Mouse (Mus musculus) liver, embryonic 14.5 days (tissue): ENCODE data around the gene Vwa3b. TPM values are rescaled to one million over a fixed set of nuclear protein-coding genes. Genes with fewer than 3 reads are reported as not detected.

ENCODE experiments used
- ATAC-seq: fragments of 200-750 bp; cut with Nextera tagmentation; 2 replicates; pipeline ENCODE4 v1.8.0; 2017; ENCODE audit warnings: moderate number of reproducible peaks, mild to moderate bottlenecking, moderate library complexity; ENCODE audit not compliant: insufficient read depth
- DNase-seq, 3 experiments: peaks; one replicate each; pipeline ENCODE4 v3.0.0-alpha.2; 2012 to 2013; ENCODE audit warnings: low read depth in 3 of 3, low spot score in 3 of 3
- H3K27ac ChIP-seq: fragments of 300-500 bp; sonication (generic); 2 replicates; pipeline ENCODE4 v1.5.1; 2014; ENCODE audit warnings: moderate library complexity, mild to moderate bottlenecking, control low read depth, inconsistent platforms
- H3K27me3 ChIP-seq: fragments of 300-500 bp; sonication (generic); 2 replicates; pipeline ENCODE4 v1.6.1; 2014; ENCODE audit warnings: mild to moderate bottlenecking, low read length, moderate library complexity; ENCODE audit not compliant: control insufficient read depth, insufficient read depth
- H3K36me3 ChIP-seq: fragments of 300-500 bp; sonication (generic); replicated peaks from 2 replicates; pipeline ENCODE4 v1.6.1; 2014; ENCODE audit warnings: low read depth; ENCODE audit not compliant: control insufficient read depth, insufficient read depth
- H3K4me1 ChIP-seq, 2 experiments: fragments of 200-500 bp in 1 of 2; fragments of 300-500 bp in 1 of 2; sonication (generic) in 1 of 2; replicated peaks; 2 replicates each; pipeline ENCODE4 v1.6.1; 2012 to 2014; ENCODE audit warnings: antibody characterized with exemption in 1 of 2, inconsistent platforms in 1 of 2, low read length in 1 of 2; ENCODE audit not compliant: control insufficient read depth in 2 of 2, insufficient read depth in 2 of 2
- H3K4me2 ChIP-seq: fragments of 300-500 bp; sonication (generic); 2 replicates; pipeline ENCODE4 v1.6.1; 2014; ENCODE audit warnings: low read depth, mild to moderate bottlenecking, control low read depth, moderate library complexity
- H3K4me3 ChIP-seq, 2 experiments: fragments of 200-500 bp in 1 of 2; fragments of 300-500 bp in 1 of 2; sonication (generic) in 1 of 2; 2 replicates each; pipeline ENCODE4 v1.5.1; 2012 to 2014; ENCODE audit warnings: low read depth in 2 of 2, low read length in 2 of 2, mild to moderate bottlenecking in 2 of 2, control low read depth in 1 of 2, inconsistent platforms in 1 of 2, moderate library complexity in 1 of 2; ENCODE audit not compliant: insufficient read depth in 1 of 2
- H3K9ac ChIP-seq: fragments of 300-500 bp; sonication (generic); replicated peaks from 2 replicates; pipeline ENCODE4 v1.6.1; 2014; ENCODE audit warnings: mild to moderate bottlenecking, control low read depth, moderate library complexity
- H3K9me3 ChIP-seq: fragments of 300-500 bp; sonication (generic); 2 replicates; pipeline ENCODE4 v1.6.1; 2016; ENCODE audit warnings: low read length, mixed read lengths; ENCODE audit not compliant: control insufficient read depth
- CTCF ChIP-seq: IDR thresholded peaks from 2 replicates; pipeline ENCODE4 v1.5.1; 2016; ENCODE audit warnings: antibody characterized with exemption, low read depth, control low read depth
- EP300 ChIP-seq: IDR thresholded peaks from 2 replicates; pipeline ENCODE4 v1.6.1; 2016; ENCODE audit warnings: antibody characterized with exemption, low read depth
- WGBS: fragments of 180-500 bp; shearing (Covaris S2); extraction: QIAGEN DNeasy Blood & Tissue Kit; methylation state at CpG from one replicate; pipeline ENCODE4 v1.1.7; 2014; ENCODE audit not compliant: insufficient replicate concordance; 5-methylcytosine and 5-hydroxymethylcytosine counted together
- polyA plus RNA-seq, 2 experiments: library from polyadenylated mRNA; depleted of rRNA in 1 of 2; stranded (reverse) in 1 of 2; unstranded in 1 of 2; fragments of >200 nt; fragmentation: Nextera tagmentation in 1 of 2; extraction: Ambion mirVana in 1 of 2; gene quantifications; 2 replicates each; pipeline versions ENCODE4 v1.2.1 to v1.2.3; 2012 to 2014

Gene Vwa3b
- polyA plus RNA-seq, 2 experiments = not detected

- H3K36me3 ChIP-seq = no peaks in the 10 kb centered on the region
- H3K27me3 ChIP-seq = no peaks in the 10 kb centered on the region
- no peak for DNase-seq
- no peak overlapping the region for H3K27ac ChIP-seq
- 63% methylated on average over 6 of the region's 6 CpGs for WGBS
- H3K4me2 ChIP-seq = no peak overlapping the region
- H3K9me3 ChIP-seq = no peaks in the 10 kb centered on the region
- H3K4me3 ChIP-seq = no peak overlapping the region
- no peak overlapping the region for H3K9ac ChIP-seq
- TF ChIP-seq EP300 (no peak), CTCF (no peak)
- H3K4me1 ChIP-seq = no peaks in the 10 kb centered on the region
- ATAC-seq = no peak
These were observed 74.0 kb downstream of the Vwa3b start for GRCm38 (mm10) chr1:37100361-37100760.

DNA sequence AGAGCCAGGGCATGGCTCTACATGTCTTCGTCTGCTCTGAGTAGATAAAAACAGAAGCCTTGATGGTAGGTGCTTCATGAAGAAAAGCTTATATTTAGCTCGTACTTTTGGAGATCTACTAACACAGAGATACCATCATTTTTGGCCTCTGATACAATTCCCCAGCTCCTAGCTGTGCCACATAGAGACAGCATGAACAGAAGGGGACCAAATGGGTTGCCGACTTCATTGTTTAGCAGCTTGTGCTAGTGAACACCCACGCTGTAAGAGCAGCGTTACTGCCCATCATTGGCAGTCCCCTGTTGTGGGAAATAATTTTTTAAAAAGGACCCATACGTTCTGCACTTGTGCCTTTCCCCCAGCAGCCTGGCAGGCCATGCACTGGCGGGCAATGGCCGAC, 74.6 kb downstream of the Vwa3b start:
- no peaks in the 10 kb centered on the region for H3K36me3 ChIP-seq
- H3K27me3 ChIP-seq = no peaks in the 10 kb centered on the region
- DNase-seq = no peak
- ATAC-seq = no peak
- 62% methylated on average over 8 of the region's 8 CpGs for WGBS
- TF ChIP-seq CTCF (no peak), EP300 (no peak)
- H3K4me1 ChIP-seq = no peaks in the 10 kb centered on the region
- no peak overlapping the region for H3K4me3 ChIP-seq
- no peaks in the 10 kb centered on the region for H3K9me3 ChIP-seq
- no peak overlapping the region for H3K27ac ChIP-seq
- no peak overlapping the region for H3K4me2 ChIP-seq
- no peak overlapping the region for H3K9ac ChIP-seq

DNA sequence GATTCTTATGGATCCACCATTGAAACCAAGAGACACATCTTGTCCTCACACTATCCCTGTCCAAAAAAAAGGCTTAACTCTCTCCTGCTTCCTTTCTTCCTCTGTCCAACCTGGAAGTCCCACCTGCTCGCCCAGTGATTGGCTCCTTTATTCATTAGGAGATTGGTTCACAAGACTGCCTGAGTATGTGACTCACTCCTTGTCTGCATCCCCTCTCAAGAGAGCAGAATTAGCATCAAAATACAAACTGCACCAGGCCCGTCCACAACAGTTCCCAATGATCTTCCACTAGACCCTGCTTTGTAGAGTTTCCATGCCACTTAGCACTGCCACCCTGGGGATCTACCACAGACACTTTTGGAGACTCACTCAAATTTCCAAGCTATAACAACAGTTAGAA, 75.3 kb downstream of the Vwa3b start:
- TF ChIP-seq EP300 (no peak), CTCF (no peak)
- ATAC-seq = no peak
- no peak overlapping the region for H3K4me3 ChIP-seq
- no peaks in the 10 kb centered on the region for H3K27me3 ChIP-seq
- no peak overlapping the region for H3K9ac ChIP-seq
- no peaks in the 10 kb centered on the region for H3K4me1 ChIP-seq
- H3K4me2 ChIP-seq = no peak overlapping the region
- no peak overlapping the region for H3K27ac ChIP-seq
- no peaks in the 10 kb centered on the region for H3K9me3 ChIP-seq
- H3K36me3 ChIP-seq = no peaks in the 10 kb centered on the region
- DNase-seq = no peak
- whole genome bisulfite sequencing = 41% methylated on average over 2 of the region's 2 CpGs

GRCm38 (mm10) chr1:37105194-37105593, 78.8 kb downstream of the Vwa3b start:
- no peak overlapping the region for H3K27ac ChIP-seq
- no peaks in the 10 kb centered on the region for H3K9me3 ChIP-seq
- no peaks in the 10 kb centered on the region for H3K27me3 ChIP-seq
- H3K4me2 ChIP-seq = no peak overlapping the region
- no peak for DNase-seq
- no peaks in the 10 kb centered on the region for H3K4me1 ChIP-seq
- 74% methylated on average over 3 of the region's 3 CpGs for WGBS
- TF ChIP-seq EP300 = no peak
- no peak for TF ChIP-seq CTCF
- no peak for ATAC-seq
- no peak overlapping the region for H3K9ac ChIP-seq
- no peak overlapping the region for H3K4me3 ChIP-seq
- no peaks in the 10 kb centered on the region for H3K36me3 ChIP-seq

DNA sequence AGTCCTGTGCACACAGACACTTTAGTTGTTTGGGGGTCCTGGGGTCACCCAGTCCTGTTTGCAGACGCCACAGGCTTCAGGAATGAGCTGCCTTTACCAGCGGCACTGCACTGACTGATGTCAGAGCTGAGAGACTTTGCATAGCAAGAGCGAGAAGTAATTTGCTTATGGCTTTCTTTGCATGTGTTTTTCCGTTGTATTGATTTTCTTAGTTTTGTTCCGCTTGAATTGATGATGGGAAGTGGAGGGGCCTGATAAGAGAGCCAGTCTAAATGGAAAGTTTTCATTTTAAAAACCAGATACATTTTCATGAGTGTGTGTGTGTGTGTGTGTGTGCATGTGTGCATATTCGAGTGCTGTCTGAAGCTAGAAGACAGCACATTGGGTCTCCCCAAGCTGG, 87.4 kb downstream of the Vwa3b start:
- H3K4me1 ChIP-seq = no peaks in the 10 kb centered on the region
- H3K9me3 ChIP-seq = no peaks in the 10 kb centered on the region
- no peaks in the 10 kb centered on the region for H3K27me3 ChIP-seq
- H3K27ac ChIP-seq = no peak overlapping the region
- H3K4me2 ChIP-seq = no peak overlapping the region
- no peak for ATAC-seq
- no peak for DNase-seq
- WGBS = 56% methylated on average over 6 of the region's 6 CpGs
- no peak overlapping the region for H3K4me3 ChIP-seq
- H3K36me3 ChIP-seq = no peaks in the 10 kb centered on the region
- no peak overlapping the region for H3K9ac ChIP-seq
- no peak for TF ChIP-seq EP300

- Histone ChIP-seq H3K9me3 (no peaks in the 10 kb centered on the region), H3K4me2 (no peak overlapping the region), H3K27ac (no peak overlapping the region), H3K36me3 (no peaks in the 10 kb centered on the region), H3K9ac (no peak overlapping the region), H3K27me3 (no peaks in the 10 kb centered on the region), H3K4me1 (no peaks in the 10 kb centered on the region), H3K4me3 (no peak overlapping the region)
- TF ChIP-seq EP300 (no peak), CTCF (no peak)
- ATAC-seq = no peak
- no peak for DNase-seq
- 63% methylated on average over 5 of the region's 5 CpGs for WGBS
These were observed 89.5 kb downstream of the Vwa3b start for GRCm38 (mm10) chr1:37115847-37116246.
